Mouse (Mus musculus) embryonic facial prominence, embryonic 14.5 days (tissue): ENCODE data around the gene Gm7271. TPM values are rescaled to one million over a fixed set of nuclear protein-coding genes. Genes with fewer than 3 reads are reported as not detected.

Source experiments
- ATAC-seq: fragments of 200-750 bp; cut with Nextera tagmentation; 2 replicates; pipeline ENCODE4 v1.8.0; 2017; ENCODE audit warnings: low read depth, moderate number of reproducible peaks, moderate TSS enrichment
- DNase-seq: peaks from one replicate; pipeline ENCODE4 v3.0.0-alpha.2; 2015; ENCODE audit warnings: low spot score
- H3K27ac ChIP-seq: fragments of 300-500 bp; sonication (generic); replicated peaks from 2 replicates; pipeline ENCODE4 v1.5.1; 2014; ENCODE audit warnings: low read depth, mild to moderate bottlenecking, low read length, moderate library complexity
- H3K27me3 ChIP-seq: fragments of 300-500 bp; sonication (generic); replicated peaks from 2 replicates; pipeline ENCODE4 v1.6.1; 2014; ENCODE audit warnings: low read length; ENCODE audit not compliant: control insufficient read depth, insufficient read depth
- H3K36me3 ChIP-seq: fragments of 300-500 bp; sonication (generic); 2 replicates; pipeline ENCODE4 v1.6.1; 2014; ENCODE audit warnings: low read length, mixed read lengths; ENCODE audit not compliant: control insufficient read depth, insufficient read depth
- H3K4me1 ChIP-seq: fragments of 300-500 bp; sonication (generic); 2 replicates; pipeline ENCODE4 v1.6.1; 2014; ENCODE audit warnings: antibody characterized with exemption, low read length; ENCODE audit not compliant: control insufficient read depth, insufficient read depth
- H3K4me2 ChIP-seq: fragments of 300-500 bp; sonication (generic); 2 replicates; pipeline ENCODE4 v1.6.1; 2014; ENCODE audit warnings: low read depth, mild to moderate bottlenecking, low read length, moderate library complexity, mixed read lengths
- H3K4me3 ChIP-seq: fragments of 300-500 bp; sonication (generic); 2 replicates; pipeline ENCODE4 v1.5.1; 2014; ENCODE audit warnings: low read depth, mild to moderate bottlenecking, low read length
- H3K9ac ChIP-seq: fragments of 300-500 bp; sonication (generic); 2 replicates; pipeline ENCODE4 v1.6.1; 2014; ENCODE audit warnings: low read depth, mild to moderate bottlenecking, low read length, moderate library complexity, mixed read lengths
- H3K9me3 ChIP-seq: fragments of 300-500 bp; sonication (generic); 2 replicates; pipeline ENCODE4 v1.6.1; 2016; ENCODE audit warnings: low read length; ENCODE audit not compliant: control insufficient read depth
- WGBS: fragments of 180-500 bp; shearing (Covaris S2); extraction: QIAGEN DNeasy Blood & Tissue Kit; methylation state at CpG from one replicate; pipeline ENCODE4 v1.1.7; 2014; 5-methylcytosine and 5-hydroxymethylcytosine counted together
- polyA plus RNA-seq: library from polyadenylated mRNA; unstranded; fragments of >200 nt; fragmentation: Nextera tagmentation; extraction: Ambion mirVana; gene quantifications from 2 replicates; pipeline ENCODE4 v1.2.1, GENCODE M21; 2014

Gene Gm7271
- polyA plus RNA-seq, 1 experiment from 2014 or later: 2.5 TPM

- peak; percentile 42 for DNase-seq
Measured at GRCm38 (mm10) chr5:76540842-76541241, 57.0 kb downstream of the Gm7271 start.

DNA sequence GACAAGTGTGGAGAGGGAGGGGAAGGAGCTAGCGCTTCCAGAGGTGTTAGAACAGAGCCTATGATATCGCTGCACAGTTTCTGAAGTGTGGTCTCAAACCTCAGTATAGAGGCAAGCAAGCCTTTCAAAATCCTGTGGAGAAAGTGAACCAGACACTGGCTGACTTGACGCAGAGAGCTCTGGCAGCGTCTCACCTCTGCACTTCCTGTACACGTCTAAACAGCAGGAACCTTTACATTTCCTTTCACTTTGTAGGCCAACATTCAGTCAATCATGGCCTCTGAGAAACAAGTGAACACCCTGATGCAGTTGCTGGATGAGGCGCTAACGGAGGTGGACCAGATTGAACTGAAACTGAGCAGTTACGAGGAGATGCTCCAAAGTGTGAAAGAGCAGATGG is 59.4 kb downstream of the Gm7271 start:
- Histone ChIP-seq H3K36me3 (peaks cover 51% of the 10 kb centered on the region), H3K27ac (no peak overlapping the region), H3K27me3 (no peaks in the 10 kb centered on the region), H3K4me2 (no peak overlapping the region), H3K4me3 (no peak overlapping the region), H3K9me3 (no peaks in the 10 kb centered on the region), H3K9ac (no peak overlapping the region), H3K4me1 (no peaks in the 10 kb centered on the region)
- ATAC-seq: no peak
- no peak for DNase-seq
- 93% methylated on average over 8 of the region's 8 CpGs for WGBS

More at GRCm38 (mm10) chr5:76540842-76541241, 57.0 kb downstream of the Gm7271 start:
- H3K4me1 ChIP-seq: no peaks in the 10 kb centered on the region
- no peak overlapping the region for H3K4me2 ChIP-seq
- H3K9ac ChIP-seq: no peak overlapping the region
- H3K36me3 ChIP-seq: peaks cover 62% of the 10 kb centered on the region
- ATAC-seq: no peak
- H3K27ac ChIP-seq: no peak overlapping the region
- no peak overlapping the region for H3K4me3 ChIP-seq
- no peaks in the 10 kb centered on the region for H3K27me3 ChIP-seq
- no peaks in the 10 kb centered on the region for H3K9me3 ChIP-seq

- DNase-seq (no peak), ATAC-seq (no peak)
- H3K27me3 ChIP-seq: no peaks in the 10 kb centered on the region
- no peak overlapping the region for H3K4me3 ChIP-seq
- H3K4me1 ChIP-seq: no peaks in the 10 kb centered on the region
- H3K27ac ChIP-seq: no peak overlapping the region
- 96% methylated on average over 8 of the region's 8 CpGs for WGBS
- no peak overlapping the region for H3K4me2 ChIP-seq
- H3K36me3 ChIP-seq: peaks cover 42% of the 10 kb centered on the region; the same call in 1 of the 2 replicates
- H3K9ac ChIP-seq: no peak overlapping the region
- H3K9me3 ChIP-seq: no peaks in the 10 kb centered on the region
Measured at GRCm38 (mm10) chr5:76550426-76550825, 66.6 kb downstream of the Gm7271 start.

DNA sequence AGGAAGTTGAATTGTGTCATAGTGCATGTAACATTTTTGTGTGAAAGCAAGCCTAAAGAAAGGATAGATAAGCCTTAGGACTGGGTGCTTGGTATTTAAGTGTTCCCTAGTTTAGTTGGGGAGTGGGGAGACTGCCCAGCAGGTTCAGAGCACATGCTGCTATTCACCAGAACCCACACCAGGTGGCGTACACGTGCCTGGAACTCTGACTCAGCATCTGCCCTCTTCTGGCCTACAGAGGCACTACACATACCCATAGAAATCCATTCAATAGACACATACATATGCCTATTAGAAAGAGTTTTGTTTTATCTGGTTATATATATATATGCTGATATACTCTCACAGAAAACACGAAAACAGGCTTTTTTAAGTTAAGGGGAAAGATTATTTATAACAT is 81.5 kb downstream of the Gm7271 start:
- Histone ChIP-seq H3K27me3 (no peaks in the 10 kb centered on the region), H3K9me3 (no peaks in the 10 kb centered on the region), H3K27ac (no peak overlapping the region), H3K4me3 (no peak overlapping the region), H3K4me2 (no peak overlapping the region), H3K9ac (no peak overlapping the region), H3K4me1 (no peaks in the 10 kb centered on the region), H3K36me3 (peaks cover 69% of the 10 kb centered on the region)
- no peak for ATAC-seq
- DNase-seq: peak; percentile 35
- 34% methylated on average over 3 of the region's 3 CpGs for WGBS

Other genes with a start within 250 kb of the Gm7271 start
- 12.6 and 13.2 TPM in 2 replicates for gene Clock, start 179.2 kb upstream of the Gm7271 start, polyA plus RNA-seq
- not detected in 2 replicates for gene Pdcl2, start 152.9 kb upstream of the Gm7271 start, polyA plus RNA-seq
- not detected in 2 replicates for gene Nmu, start 120.3 kb upstream of the Gm7271 start, polyA plus RNA-seq
- 27.5 and 33.1 TPM in 2 replicates for gene Exoc1, start 45.3 kb downstream of the Gm7271 start, polyA plus RNA-seq
- gene Cep135, start 104.7 kb downstream of the Gm7271 start, polyA plus RNA-seq: 6.4 and 6.8 TPM in 2 replicates
- 9.8 and 10.8 TPM in 2 replicates for gene C530008M17Rik, start 172.5 kb downstream of the Gm7271 start, polyA plus RNA-seq